Mouse (Mus musculus) myocyte (in vitro differentiated cells): Measurements from ENCODE around the gene Sox11.

Experiments used
- MAX ChIP-seq: IDR thresholded peaks from one replicate; pipeline ENCODE4 v1.6.1; 2011; ENCODE audit warnings: low read depth, mild to moderate bottlenecking, control low read depth
- POLR2A ChIP-seq: IDR thresholded peaks from one replicate; pipeline ENCODE4 v1.6.1; 2011; ENCODE audit warnings: low read depth, mild to moderate bottlenecking, control low read depth, moderate library complexity; ENCODE audit not compliant: insufficient read length
- REST ChIP-seq: IDR thresholded peaks from one replicate; pipeline ENCODE4 v1.6.1; 2011; ENCODE audit warnings: mild to moderate bottlenecking, control low read depth, moderate library complexity; ENCODE audit not compliant: insufficient read depth, insufficient read length
- SRF ChIP-seq: IDR thresholded peaks from one replicate; pipeline ENCODE4 v1.6.1; 2011; ENCODE audit warnings: low read depth; ENCODE audit not compliant: control insufficient read depth, insufficient read length
- USF1 ChIP-seq: IDR thresholded peaks from one replicate; pipeline ENCODE4 v1.6.1; 2011; ENCODE audit warnings: low read depth, mild to moderate bottlenecking, control low read depth, moderate library complexity

DNA sequence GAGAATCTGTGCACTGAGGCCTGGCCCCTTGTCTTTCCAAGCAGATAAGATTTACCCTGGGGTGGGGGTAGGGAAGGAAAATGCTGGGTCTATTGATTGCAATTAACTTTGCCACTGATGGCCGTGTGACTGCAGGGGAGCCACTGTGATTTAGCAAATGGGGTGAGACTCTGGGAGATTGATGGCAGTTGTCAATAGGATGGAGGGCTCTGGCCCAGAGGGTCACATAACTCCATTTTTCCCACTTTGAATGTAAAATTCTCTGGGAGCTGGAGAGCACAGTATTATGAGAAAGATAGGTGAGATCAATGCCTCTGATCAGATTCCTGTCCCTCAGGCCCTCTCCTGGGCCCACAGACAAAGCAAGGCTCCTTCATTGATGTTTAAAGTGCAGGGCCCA lies 49.2 kb downstream of the Sox11 start:
- TF ChIP-seq SRF (no peak), USF1 (no peak), POLR2A (no peak), MAX (no peak), REST (no peak)
